Mouse (Mus musculus) lung, embryonic 14.5 days (tissue): ENCODE data around the gene Map7. TPM values are rescaled to one million over a fixed set of nuclear protein-coding genes. Genes with fewer than 3 reads are reported as not detected.

Experiments
- ATAC-seq: fragments of 200-750 bp; cut with Nextera tagmentation; 2 replicates; pipeline ENCODE4 v1.8.0; 2017; ENCODE audit warnings: mild to moderate bottlenecking, moderate TSS enrichment, moderate library complexity; ENCODE audit not compliant: insufficient read depth
- DNase-seq: peaks from one replicate; pipeline ENCODE4 v3.0.0-alpha.2; 2015
- H3K27ac ChIP-seq: fragments of 300-500 bp; sonication (generic); 2 replicates; pipeline ENCODE4 v1.5.1; 2014; ENCODE audit warnings: low read depth, mild to moderate bottlenecking, moderate library complexity
- H3K27me3 ChIP-seq: fragments of 300-500 bp; sonication (generic); 2 replicates; pipeline ENCODE4 v1.6.1; 2014; ENCODE audit warnings: low read length, control low read depth; ENCODE audit not compliant: insufficient read depth
- H3K36me3 ChIP-seq: fragments of 300-500 bp; sonication (generic); 2 replicates; pipeline ENCODE4 v1.6.1; 2014; ENCODE audit warnings: control low read depth; ENCODE audit not compliant: insufficient read depth
- H3K4me1 ChIP-seq: fragments of 300-500 bp; sonication (generic); 2 replicates; pipeline ENCODE4 v1.6.1; 2014; ENCODE audit warnings: antibody characterized with exemption, control low read depth; ENCODE audit not compliant: insufficient read depth
- H3K4me2 ChIP-seq: fragments of 300-500 bp; sonication (generic); 2 replicates; pipeline ENCODE4 v1.6.1; 2014; ENCODE audit warnings: mild to moderate bottlenecking
- H3K4me3 ChIP-seq: fragments of 300-500 bp; sonication (generic); 2 replicates; pipeline ENCODE4 v1.5.1; 2014; ENCODE audit warnings: low read depth, low read length
- H3K9ac ChIP-seq: fragments of 300-500 bp; sonication (generic); 2 replicates; pipeline ENCODE4 v1.6.1; 2014
- H3K9me3 ChIP-seq: fragments of 300-500 bp; sonication (generic); 2 replicates; pipeline ENCODE4 v1.6.1; 2016; ENCODE audit warnings: low read depth, low read length, control low read depth
- CTCF ChIP-seq: IDR thresholded peaks from 2 replicates; pipeline ENCODE4 v1.5.1; 2016; ENCODE audit warnings: antibody characterized with exemption, low read depth
- WGBS: fragments of 180-500 bp; shearing (Covaris S2); extraction: QIAGEN DNeasy Blood & Tissue Kit; methylation state at CpG from one replicate; pipeline ENCODE4 v1.1.7; 2014; 5-methylcytosine and 5-hydroxymethylcytosine counted together
- polyA plus RNA-seq: library from polyadenylated mRNA; unstranded; fragments of >200 nt; fragmentation: Nextera tagmentation; extraction: Ambion mirVana; gene quantifications from 2 replicates; pipeline ENCODE4 v1.2.1, GENCODE M21; 2014

Gene Map7
- polyA plus RNA-seq, 1 experiment from 2014 or later: 9.3 TPM

DNA sequence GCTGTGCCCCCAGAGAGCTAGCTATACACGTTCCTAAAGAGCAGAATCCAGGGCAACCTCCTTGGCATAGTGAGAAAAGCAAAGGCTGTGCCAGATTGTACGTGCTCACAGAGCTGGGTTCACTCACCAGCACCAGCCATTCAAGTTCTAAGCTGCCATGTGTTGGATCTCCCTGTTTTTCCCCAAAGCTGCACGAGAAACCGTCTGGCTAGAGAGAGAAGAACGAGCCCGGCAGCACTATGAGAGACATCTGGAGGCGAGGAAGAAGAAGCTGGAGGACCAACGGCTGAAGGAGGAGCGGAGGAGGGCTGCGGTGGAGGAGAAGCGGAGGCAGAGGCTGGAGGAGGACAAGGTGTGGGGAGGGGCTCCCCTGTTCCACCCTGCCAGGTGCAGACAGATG is 96.8 kb downstream of the Map7 start:
- WGBS: 77% methylated on average over 11 of the region's 11 CpGs
- no peak for ATAC-seq
- Histone ChIP-seq H3K9me3 (no peaks in the 10 kb centered on the region), H3K27me3 (no peaks in the 10 kb centered on the region), H3K4me1 (no peaks in the 10 kb centered on the region), H3K27ac (no peak overlapping the region), H3K4me2 (no peak overlapping the region), H3K9ac (no peak overlapping the region), H3K36me3 (no peaks in the 10 kb centered on the region), H3K4me3 (no peak overlapping the region)
- no peak for TF ChIP-seq CTCF
- no peak for DNase-seq

- no peak overlapping the region for H3K9ac ChIP-seq
- no peak overlapping the region for H3K4me3 ChIP-seq
Measured at GRCm38 (mm10) chr10:20249091-20249490, 100.8 kb downstream of the Map7 start.

DNA sequence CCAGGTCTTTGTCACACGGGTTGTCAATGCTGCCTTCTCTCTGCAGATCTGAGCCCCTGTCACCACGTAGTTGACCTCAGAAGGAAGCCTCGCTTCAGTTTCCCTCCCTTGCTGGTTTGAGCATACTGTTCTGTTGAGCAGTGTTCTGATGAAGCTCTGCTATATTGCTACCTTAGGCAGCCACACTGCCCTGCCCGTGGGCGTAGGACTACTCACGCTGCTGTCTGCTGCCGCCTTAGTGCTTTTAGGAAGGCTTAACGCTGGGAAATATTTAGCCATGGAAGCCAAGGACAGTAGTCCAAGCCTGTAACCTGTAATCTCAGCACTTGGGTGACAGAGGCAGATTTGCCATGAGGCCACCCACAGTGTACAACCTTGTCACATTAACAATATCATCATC is 107.3 kb downstream of the Map7 start:
- no peak overlapping the region for H3K4me2 ChIP-seq
- ATAC-seq (no peak), DNase-seq (no peak)
- no peak overlapping the region for H3K9ac ChIP-seq
- 84% methylated on average over 8 of the region's 8 CpGs for WGBS
- no peaks in the 10 kb centered on the region for H3K9me3 ChIP-seq
- no peak for TF ChIP-seq CTCF
- H3K4me3 ChIP-seq: no peak overlapping the region
- H3K36me3 ChIP-seq: no peaks in the 10 kb centered on the region
- H3K4me1 ChIP-seq: no peaks in the 10 kb centered on the region
- no peaks in the 10 kb centered on the region for H3K27me3 ChIP-seq
- no peak overlapping the region for H3K27ac ChIP-seq

More at GRCm38 (mm10) chr10:20249091-20249490, 100.8 kb downstream of the Map7 start:
- TF ChIP-seq CTCF: no peak
- Histone ChIP-seq H3K9me3 (no peaks in the 10 kb centered on the region), H3K27ac (no peak overlapping the region), H3K4me2 (no peak overlapping the region), H3K27me3 (no peaks in the 10 kb centered on the region), H3K4me1 (no peaks in the 10 kb centered on the region), H3K36me3 (no peaks in the 10 kb centered on the region)
- 93% methylated on average over 10 of the region's 10 CpGs for WGBS
- ATAC-seq: no peak
- no peak for DNase-seq

DNA sequence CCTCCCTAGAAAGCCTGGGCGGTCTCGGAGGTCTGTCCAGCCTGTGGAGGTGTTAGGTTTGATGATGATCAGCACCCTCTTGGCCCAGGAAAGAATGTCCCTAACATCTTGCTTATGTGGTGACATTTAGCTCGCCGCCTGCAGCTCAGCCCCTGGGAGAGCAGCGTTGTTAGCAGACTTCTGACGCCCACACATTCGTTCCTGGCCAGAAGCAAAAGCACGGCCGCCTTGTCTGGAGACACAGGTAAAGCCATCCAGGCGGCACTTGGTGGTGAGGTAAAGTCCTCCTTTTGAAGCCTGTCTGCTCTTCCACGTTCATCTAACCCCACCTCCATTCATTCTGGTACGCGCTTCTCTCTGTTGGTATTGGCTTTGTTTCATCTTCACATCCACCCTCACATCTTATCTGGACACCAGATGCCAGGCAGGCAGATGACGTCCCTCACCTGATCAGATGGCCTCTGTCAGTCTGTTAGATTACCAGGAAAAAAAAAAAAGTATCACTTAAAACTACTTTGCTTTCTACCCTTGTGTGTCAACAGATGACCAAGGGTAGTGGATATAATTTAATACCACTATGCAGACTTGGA is 108.9 kb downstream of the Map7 start:
- H3K9ac ChIP-seq: no peak overlapping the region
- H3K27me3 ChIP-seq: no peaks in the 10 kb centered on the region
- no peak for DNase-seq
- H3K9me3 ChIP-seq: no peaks in the 10 kb centered on the region
- no peak overlapping the region for H3K27ac ChIP-seq
- ATAC-seq: no peak
- H3K4me2 ChIP-seq: no peak overlapping the region
- no peaks in the 10 kb centered on the region for H3K36me3 ChIP-seq
- H3K4me3 ChIP-seq: no peak overlapping the region
- H3K4me1 ChIP-seq: no peaks in the 10 kb centered on the region
- TF ChIP-seq CTCF: no peak
- WGBS: 80% methylated on average over 14 of the region's 14 CpGs

GRCm38 (mm10) chr10:20257721-20258720 is 109.8 kb downstream of the Map7 start:
- WGBS: 88% methylated on average over 15 of the region's 15 CpGs
- Histone ChIP-seq H3K9ac (no peak overlapping the region), H3K36me3 (no peaks in the 10 kb centered on the region), H3K27me3 (no peaks in the 10 kb centered on the region), H3K4me3 (no peak overlapping the region), H3K4me2 (no peak overlapping the region), H3K9me3 (no peaks in the 10 kb centered on the region), H3K4me1 (no peaks in the 10 kb centered on the region), H3K27ac (no peak overlapping the region)
- DNase-seq (no peak), ATAC-seq (no peak)
- no peak for TF ChIP-seq CTCF

- DNase-seq (no peak), ATAC-seq (no peak)
- H3K9me3 ChIP-seq: no peaks in the 10 kb centered on the region
- no peak overlapping the region for H3K9ac ChIP-seq
- H3K4me2 ChIP-seq: no peak overlapping the region
- H3K4me3 ChIP-seq: no peak overlapping the region
- H3K27ac ChIP-seq: no peak overlapping the region
- 91% methylated on average over 2 of the region's 2 CpGs for WGBS
- no peaks in the 10 kb centered on the region for H3K27me3 ChIP-seq
- H3K36me3 ChIP-seq: no peaks in the 10 kb centered on the region
- H3K4me1 ChIP-seq: no peaks in the 10 kb centered on the region
- no peak for TF ChIP-seq CTCF
Measured at GRCm38 (mm10) chr10:20259476-20259875, 111.2 kb downstream of the Map7 start.

DNA sequence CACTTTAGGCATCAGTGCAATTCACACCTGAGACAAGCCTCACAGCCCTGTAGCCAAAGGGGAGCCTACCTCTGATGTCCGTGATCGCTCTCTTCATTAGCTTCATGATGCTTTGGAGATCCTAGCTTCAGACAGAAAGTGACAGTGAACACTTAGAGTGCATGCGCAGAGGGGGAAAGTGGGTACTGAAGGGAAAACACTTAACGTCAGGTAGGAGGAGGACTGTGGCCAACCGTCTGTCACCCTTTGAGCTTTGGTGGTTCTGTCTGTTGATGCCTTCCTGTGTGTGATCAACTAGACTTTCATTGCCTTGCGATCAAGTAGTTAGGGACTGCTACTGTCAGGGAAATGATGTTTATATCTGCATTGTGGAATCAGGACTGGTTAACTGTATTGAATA is 114.6 kb downstream of the Map7 start:
- H3K4me2 ChIP-seq: no peak overlapping the region
- ATAC-seq: no peak
- H3K27ac ChIP-seq: no peak overlapping the region
- TF ChIP-seq CTCF: no peak
- no peak for DNase-seq
- WGBS: 80% methylated on average over 6 of the region's 6 CpGs
- no peaks in the 10 kb centered on the region for H3K36me3 ChIP-seq
- no peaks in the 10 kb centered on the region for H3K9me3 ChIP-seq
- H3K9ac ChIP-seq: no peak overlapping the region
- no peaks in the 10 kb centered on the region for H3K4me1 ChIP-seq
- no peak overlapping the region for H3K4me3 ChIP-seq
- no peaks in the 10 kb centered on the region for H3K27me3 ChIP-seq
